Mouse (Mus musculus): ENCODE measurements around the gene Lrrc61. TPM values are rescaled to one million over a fixed set of nuclear protein-coding genes. Genes with fewer than 3 reads are reported as not detected.
"Not testable (repeated sequence)": the region's sequence is repeated elsewhere in the genome, so short reads cannot be mapped to it uniquely, and the experiment has no call there.

Lrrc61 gene
- polyA plus RNA-seq (2015; fragmentation: Nextera tagmentation; extraction: Ambion mirVana): 8.1 and 9.5 TPM in 2 replicates

GRCm38 (mm10) chr6:48554280-48555103 is at the start of gene Lrrc61:
TSS of gene Lrrc61 (plus strand) at chr6:48554796.
- Histone ChIP-seq H3K4me1 (replicated peaks) (0 out of 2 replicates have a peak, but pooled peaks cover 7% of the 10 kb centered on the region), H3K36me3 (no peaks in the 10 kb centered on the region), H3K9me3 (no peaks in the 10 kb centered on the region), H3K4me3 (replicated peaks) (peak within 1 kb of the TSS; percentile 53), H3K9ac (peak within 1 kb of the TSS; percentile 54), H3K27me3 (replicated peaks) (no peaks in the 10 kb centered on the region), H3K4me2 (replicated peaks) (peak within 1 kb of the TSS; percentile 69), H3K27ac (peak within 1 kb of the TSS; percentile 97)
- WGBS: under 1% methylated on average over 39 of the region's 39 CpGs
- ATAC-seq: peak; percentile 95

DNA sequence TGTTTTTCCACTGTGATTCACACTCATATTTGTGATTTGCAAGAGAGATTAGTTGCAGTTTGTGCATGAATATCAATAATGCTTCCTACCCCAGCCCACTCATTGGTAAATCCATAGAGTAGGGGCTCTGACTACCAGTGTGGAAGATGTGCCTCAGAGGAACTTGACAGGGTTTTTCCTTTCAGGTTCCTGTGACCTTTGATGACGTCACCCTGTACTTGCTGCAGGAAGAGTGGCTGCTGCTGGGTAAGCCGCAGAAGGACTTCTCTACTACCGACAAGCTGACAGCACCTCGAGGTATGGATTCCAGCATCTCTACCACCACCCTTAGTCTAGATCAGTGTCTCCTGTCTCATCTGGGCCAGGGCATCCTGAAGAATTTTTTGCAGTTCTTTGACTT is 46.5 kb upstream of the Lrrc61 start:
- Histone ChIP-seq H3K4me1 (replicated peaks) (no peaks in the 10 kb centered on the region), H3K4me2 (replicated peaks) (no peak overlapping the region), H3K9ac (no peak overlapping the region), H3K27ac (no peak overlapping the region), H3K9me3 (no peaks in the 10 kb centered on the region), H3K4me3 (replicated peaks) (no peak overlapping the region), H3K27me3 (replicated peaks) (no peaks in the 10 kb centered on the region), H3K36me3 (peaks cover 7% of the 10 kb centered on the region)
- 79% methylated on average over 4 of the region's 4 CpGs for WGBS
- ATAC-seq: no peak

DNA sequence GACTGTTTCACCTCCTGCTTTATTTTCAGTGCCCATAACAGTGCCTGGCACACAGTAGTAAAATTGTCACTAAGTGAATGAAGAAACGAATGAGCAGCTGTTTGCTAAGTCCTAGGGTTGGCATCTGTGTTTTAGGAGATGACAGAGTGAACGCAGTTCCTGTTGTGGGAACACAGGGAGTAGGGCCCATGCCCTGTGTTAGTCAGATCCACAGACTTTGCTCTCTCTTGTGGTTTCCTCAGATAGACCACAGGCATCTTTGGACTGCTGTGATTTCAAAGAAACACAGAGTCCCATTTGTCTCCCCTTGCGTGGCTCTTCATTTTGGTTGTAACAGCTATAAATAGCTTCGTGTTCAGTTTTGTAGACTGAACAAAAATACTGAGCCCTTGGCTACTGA is 44.2 kb upstream of the Lrrc61 start:
- ATAC-seq: no peak
- 84% methylated on average over 4 of the region's 4 CpGs for WGBS
- no peaks in the 10 kb centered on the region for H3K4me1 ChIP-seq (replicated peaks)
- no peaks in the 10 kb centered on the region for H3K9me3 ChIP-seq
- H3K9ac ChIP-seq: no peak overlapping the region
- H3K27ac ChIP-seq: no peak overlapping the region
- no peak overlapping the region for H3K4me2 ChIP-seq (replicated peaks)
- no peaks in the 10 kb centered on the region for H3K27me3 ChIP-seq (replicated peaks)
- H3K4me3 ChIP-seq (replicated peaks): no peak overlapping the region
- peaks cover 7% of the 10 kb centered on the region for H3K36me3 ChIP-seq

GRCm38 (mm10) chr6:48511861-48512260 is 42.7 kb upstream of the Lrrc61 start:
- no peak overlapping the region for H3K4me3 ChIP-seq (replicated peaks)
- H3K36me3 ChIP-seq: peaks cover 16% of the 10 kb centered on the region
- no peaks in the 10 kb centered on the region for H3K27me3 ChIP-seq (replicated peaks)
- H3K4me2 ChIP-seq (replicated peaks): no peak overlapping the region
- no peaks in the 10 kb centered on the region for H3K4me1 ChIP-seq (replicated peaks)
- H3K27ac ChIP-seq: no peak overlapping the region
- WGBS: 83% methylated on average over 7 of the region's 7 CpGs
- no peak overlapping the region for H3K9ac ChIP-seq
- ATAC-seq: no peak
- H3K9me3 ChIP-seq: no peaks in the 10 kb centered on the region

- not testable (repeated sequence) for H3K4me3 ChIP-seq (replicated peaks); H3K27me3 ChIP-seq (replicated peaks); H3K9ac ChIP-seq; H3K36me3 ChIP-seq; H3K4me1 ChIP-seq (replicated peaks); H3K27ac ChIP-seq; H3K9me3 ChIP-seq; ATAC-seq; H3K4me2 ChIP-seq (replicated peaks)
- 97% methylated on average over 16 of the region's 16 CpGs for WGBS
Measured at GRCm38 (mm10) chr6:48524882-48525281, 29.7 kb upstream of the Lrrc61 start.

DNA sequence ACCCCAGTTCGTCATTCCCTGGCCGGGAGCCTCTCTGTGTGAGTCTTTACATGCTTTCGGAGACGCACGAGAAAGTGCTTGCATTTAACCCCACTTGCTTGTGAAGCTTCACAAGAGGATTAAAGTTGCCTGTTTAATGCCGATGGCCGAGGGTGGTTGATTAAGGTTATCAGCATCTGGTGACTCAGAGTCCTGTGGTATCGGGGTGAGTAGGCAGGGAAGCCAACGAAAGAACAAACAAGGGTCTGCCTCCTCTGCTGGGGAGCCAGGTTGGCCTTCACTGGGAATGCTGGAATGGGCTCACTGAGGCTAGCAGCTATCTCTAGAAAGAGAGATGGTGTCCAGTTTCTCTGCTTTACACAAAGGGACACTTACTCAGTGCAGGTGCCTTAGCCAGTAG is 26.7 kb upstream of the Lrrc61 start:
- peaks cover 10% of the 10 kb centered on the region; the same call in 1 of the 2 replicates for H3K36me3 ChIP-seq
- H3K9me3 ChIP-seq: no peaks in the 10 kb centered on the region
- H3K4me2 ChIP-seq (replicated peaks): no peak overlapping the region
- no peak overlapping the region for H3K27ac ChIP-seq
- ATAC-seq: no peak
- no peaks in the 10 kb centered on the region for H3K27me3 ChIP-seq (replicated peaks)
- no peaks in the 10 kb centered on the region for H3K4me1 ChIP-seq (replicated peaks)
- H3K9ac ChIP-seq: no peak overlapping the region
- H3K4me3 ChIP-seq (replicated peaks): no peak overlapping the region
- WGBS: 80% methylated on average over 9 of the region's 9 CpGs

DNA sequence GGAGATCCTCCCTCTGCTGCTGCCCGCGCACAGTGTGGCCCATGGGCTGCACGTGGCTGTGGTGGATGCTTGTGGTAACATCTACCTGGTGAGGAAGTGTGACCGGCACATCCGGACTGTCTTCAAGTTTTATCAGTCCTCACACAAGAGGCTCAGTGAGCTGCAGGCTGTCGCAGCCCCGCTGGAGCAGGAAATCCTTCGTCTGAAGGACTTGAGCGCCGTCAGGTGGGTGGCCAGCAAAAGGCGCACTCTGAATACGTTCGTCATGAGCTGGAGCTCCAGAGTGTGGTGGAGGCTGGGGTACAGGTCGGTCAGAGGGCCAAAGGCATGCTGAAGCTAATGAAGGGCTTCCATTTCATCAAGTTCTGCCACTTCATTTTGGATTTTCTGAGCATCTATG is 25.3 kb upstream of the Lrrc61 start:
- WGBS: 72% methylated on average over 14 of the region's 14 CpGs
- peaks cover 10% of the 10 kb centered on the region; the same call in 1 of the 2 replicates for H3K36me3 ChIP-seq
- H3K9me3 ChIP-seq: no peaks in the 10 kb centered on the region
- H3K9ac ChIP-seq: no peak overlapping the region
- H3K4me1 ChIP-seq (replicated peaks): no peaks in the 10 kb centered on the region
- no peak overlapping the region for H3K4me2 ChIP-seq (replicated peaks)
- H3K4me3 ChIP-seq (replicated peaks): no peak overlapping the region
- H3K27me3 ChIP-seq (replicated peaks): no peaks in the 10 kb centered on the region
- ATAC-seq: no peak
- no peak overlapping the region for H3K27ac ChIP-seq

DNA sequence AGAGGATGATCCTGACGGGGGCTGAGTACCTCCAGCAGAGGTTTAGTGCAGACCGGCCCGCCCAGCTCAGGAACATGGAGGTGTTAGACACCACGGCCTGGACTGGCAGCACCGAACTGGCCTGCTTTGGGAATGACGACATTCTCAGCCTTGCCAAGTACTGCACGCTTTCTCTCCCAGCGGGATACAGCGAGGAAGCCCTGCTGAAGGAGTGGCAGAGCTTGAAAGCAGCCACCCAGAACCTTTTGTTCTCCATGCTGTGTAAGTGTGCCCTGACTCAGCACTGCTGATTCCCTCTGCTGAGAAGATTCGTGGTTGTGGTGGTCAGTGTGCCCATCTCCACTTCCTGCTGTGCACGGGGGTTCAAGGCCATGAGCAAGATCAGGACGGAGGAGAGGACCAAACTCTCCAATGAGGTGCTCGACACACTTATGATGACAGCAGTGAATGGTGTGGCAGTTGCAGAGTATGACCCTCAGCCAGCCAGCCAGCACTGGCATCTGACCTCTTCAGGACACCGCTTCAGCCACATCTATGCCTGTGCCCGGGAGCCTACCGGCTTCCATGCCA is 24.6 kb upstream of the Lrrc61 start:
- H3K27me3 ChIP-seq (replicated peaks): no peaks in the 10 kb centered on the region
- no peaks in the 10 kb centered on the region for H3K4me1 ChIP-seq (replicated peaks)
- H3K9ac ChIP-seq: no peak overlapping the region
- H3K27ac ChIP-seq: no peak overlapping the region
- 85% methylated on average over 16 of the region's 16 CpGs for WGBS
- ATAC-seq: no peak
- no peaks in the 10 kb centered on the region for H3K9me3 ChIP-seq
- peaks cover 10% of the 10 kb centered on the region; the same call in 1 of the 2 replicates for H3K36me3 ChIP-seq
- no peak overlapping the region for H3K4me3 ChIP-seq (replicated peaks)
- H3K4me2 ChIP-seq (replicated peaks): no peak overlapping the region

GRCm38 (mm10) chr6:48530862-48531261 is 23.7 kb upstream of the Lrrc61 start:
- H3K27ac ChIP-seq: no peak overlapping the region
- H3K27me3 ChIP-seq (replicated peaks): no peaks in the 10 kb centered on the region
- 49% methylated on average over 2 of the region's 2 CpGs for WGBS
- H3K4me1 ChIP-seq (replicated peaks): no peaks in the 10 kb centered on the region
- no peaks in the 10 kb centered on the region for H3K9me3 ChIP-seq
- no peak overlapping the region for H3K4me3 ChIP-seq (replicated peaks)
- no peak for ATAC-seq
- H3K9ac ChIP-seq: peak overlapping the region; percentile 6; the same call in 1 of the 2 replicates
- H3K4me2 ChIP-seq (replicated peaks): no peak overlapping the region
- peaks cover 10% of the 10 kb centered on the region; the same call in 1 of the 2 replicates for H3K36me3 ChIP-seq

GRCm38 (mm10) chr6:48533475-48533874 is 21.1 kb upstream of the Lrrc61 start:
- Histone ChIP-seq H3K27me3 (replicated peaks) (no peaks in the 10 kb centered on the region), H3K4me3 (replicated peaks) (no peak overlapping the region), H3K9me3 (no peaks in the 10 kb centered on the region), H3K27ac (no peak overlapping the region), H3K9ac (no peak overlapping the region; the same call in 1 of the 2 replicates), H3K36me3 (peaks cover 10% of the 10 kb centered on the region; the same call in 1 of the 2 replicates), H3K4me2 (replicated peaks) (no peak overlapping the region), H3K4me1 (replicated peaks) (no peaks in the 10 kb centered on the region; the same call in none of the 2 replicates)
- ATAC-seq: no peak
- 86% methylated on average over 2 of the region's 2 CpGs for WGBS

DNA sequence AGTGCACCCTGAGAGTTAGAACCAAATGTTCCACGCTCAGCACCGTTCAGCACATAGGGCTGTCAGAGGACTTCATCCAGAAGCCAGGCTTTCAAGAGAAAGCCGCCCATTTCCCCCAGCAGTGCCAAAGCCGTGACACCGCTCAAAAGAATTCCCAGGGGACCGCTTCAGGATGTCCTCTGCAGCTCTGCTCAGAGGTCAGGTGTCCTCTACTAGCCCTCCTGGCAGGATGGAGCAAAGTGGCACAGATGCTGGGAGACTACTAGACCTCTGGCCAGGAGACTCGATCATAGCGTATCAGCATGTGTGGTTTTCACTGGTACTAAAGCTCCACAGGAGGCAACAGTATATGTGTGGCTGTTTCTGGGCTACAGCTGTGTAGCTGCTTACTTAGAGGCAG is 19.7 kb upstream of the Lrrc61 start:
- H3K4me1 ChIP-seq (replicated peaks): no peaks in the 10 kb centered on the region; the same call in none of the 2 replicates
- no peak overlapping the region for H3K4me2 ChIP-seq (replicated peaks)
- H3K27ac ChIP-seq: no peak overlapping the region
- 84% methylated on average over 8 of the region's 8 CpGs for WGBS
- ATAC-seq: no peak
- H3K27me3 ChIP-seq (replicated peaks): no peaks in the 10 kb centered on the region
- no peaks in the 10 kb centered on the region for H3K9me3 ChIP-seq
- H3K36me3 ChIP-seq: peaks cover 2% of the 10 kb centered on the region; the same call in 1 of the 2 replicates
- H3K9ac ChIP-seq: no peak overlapping the region
- H3K4me3 ChIP-seq (replicated peaks): no peak overlapping the region

DNA sequence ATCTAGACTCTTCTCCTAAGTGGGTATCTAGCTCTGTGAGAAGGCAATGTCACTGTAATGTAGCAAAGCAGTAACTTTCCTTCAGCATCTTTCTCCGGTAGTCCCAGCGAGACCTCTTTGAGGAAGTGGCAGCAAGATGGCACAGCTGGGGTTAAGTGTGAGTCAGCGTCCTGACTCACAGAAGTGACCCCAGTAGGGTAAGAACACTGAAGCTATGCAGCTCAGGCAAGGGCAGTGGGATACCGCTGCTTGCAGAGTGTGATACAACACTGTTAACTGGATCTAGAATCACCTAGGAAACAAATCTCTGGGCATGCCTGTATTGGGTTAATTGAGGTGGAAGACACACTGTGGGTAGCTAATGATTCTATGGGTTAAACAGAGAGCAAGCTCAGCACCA is 18.5 kb upstream of the Lrrc61 start:
- Histone ChIP-seq H3K9ac (no peak overlapping the region), H3K27ac (no peak overlapping the region), H3K4me1 (replicated peaks) (no peaks in the 10 kb centered on the region; the same call in none of the 2 replicates), H3K36me3 (no peaks in the 10 kb centered on the region; the same call in 1 of the 2 replicates), H3K27me3 (replicated peaks) (no peaks in the 10 kb centered on the region), H3K4me2 (replicated peaks) (no peak overlapping the region), H3K9me3 (no peaks in the 10 kb centered on the region), H3K4me3 (replicated peaks) (no peak overlapping the region)
- ATAC-seq: no peak
- 70% methylated on average over 4 of the region's 4 CpGs for WGBS
